10 mouse cellular contexts compared by ENCODE assay signal in the genomic region with DNA sequence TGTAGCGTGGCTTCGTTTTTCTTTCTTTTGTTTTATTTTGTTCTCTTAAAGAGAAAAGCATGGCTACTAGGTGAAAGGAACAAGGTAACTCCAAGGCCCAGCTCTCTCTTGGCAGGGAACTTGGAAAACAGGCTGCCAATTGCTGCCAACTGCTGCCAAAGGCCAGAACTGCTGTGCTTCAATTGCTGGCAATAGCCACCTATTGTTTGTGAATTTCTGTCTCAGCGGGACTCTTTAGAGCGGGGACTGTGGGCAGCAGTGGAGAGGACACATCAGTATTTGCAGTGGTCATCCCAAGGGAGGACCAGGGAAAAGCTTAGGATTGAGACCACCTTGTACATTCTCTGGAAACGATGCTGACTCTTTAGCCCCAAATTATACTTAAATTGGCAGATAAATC.
DNase-seq lines count a peak whose midpoint lies in the region; ATAC-seq and TF ChIP-seq lines count a peak whose summit lies in the region.
"Had no signal": no experiment of that assay in that cellular context is flagged by ENCODE, and none has a peak within 500 bp of the region (broad histone marks: within the 10 kb centered on the region; RNA-seq: fewer than 3 reads in every experiment).

No protein-coding gene starts in this region.

- H3K4me2 ChIP-seq in heart, embryonic 11.5 days, result no peak overlapping the region
- H3K4me2 ChIP-seq in midbrain, postnatal 0 days (ENCODE audit: low read depth, low read length, poor library complexity, severe bottlenecking), result no peak overlapping the region
- H3K4me2 ChIP-seq: liver, embryonic 13.5 days had no signal

- H3K9ac ChIP-seq in heart, embryonic 11.5 days (ENCODE audit: low read depth, low read length), result no peak overlapping the region
- H3K9ac ChIP-seq in midbrain, postnatal 0 days (replicated peaks; ENCODE audit: low read length, poor library complexity, severe bottlenecking), result no peak overlapping the region
- H3K9ac ChIP-seq: liver, embryonic 13.5 days had no signal

- H3K27ac ChIP-seq in heart, embryonic 11.5 days (ENCODE audit: low read depth, low read length), result no peak overlapping the region
- H3K27ac ChIP-seq in midbrain, postnatal 0 days (ENCODE audit: low read depth, low read length), result no peak overlapping the region
- H3K27ac ChIP-seq: liver, embryonic 13.5 days had no signal

- no peaks in the 10 kb centered on the region for H3K4me1 ChIP-seq in heart, embryonic 11.5 days (ENCODE audit: control insufficient read depth, insufficient read depth, low read length)
- H3K4me1 ChIP-seq in midbrain, postnatal 0 days (ENCODE audit: insufficient read depth, low read length), result peaks cover 7% of the 10 kb centered on the region; the same call in 1 of the 2 replicates

- TF ChIP-seq CTCF in midbrain, postnatal 0 days (IDR thresholded peaks at IDR 0.05), result 0 out of 2 replicates have a peak, but pooled peaks have one; percentile 20

- H3K9me3 ChIP-seq in heart, embryonic 11.5 days (replicated peaks; ENCODE audit: control insufficient read depth, low read length), result no peaks in the 10 kb centered on the region
- H3K9me3 ChIP-seq in midbrain, postnatal 0 days (ENCODE audit: low read length), result no peaks in the 10 kb centered on the region
- H3K9me3 ChIP-seq: liver, embryonic 13.5 days had no signal

- no peaks in the 10 kb centered on the region for H3K27me3 ChIP-seq in heart, embryonic 11.5 days (ENCODE audit: control insufficient read depth, insufficient read depth, low read length)
- H3K27me3 ChIP-seq in midbrain, postnatal 0 days (ENCODE audit: insufficient read depth, low read length), result no peaks in the 10 kb centered on the region
- H3K27me3 ChIP-seq: CH12.LX; liver, embryonic 13.5 days had no signal

- 70% methylated on average over 5 of the region's 5 CpGs for WGBS in heart, embryonic 11.5 days (ENCODE audit: insufficient replicate concordance)
- 48% methylated on average over 5 of the region's 5 CpGs for WGBS in midbrain, postnatal 0 days

- no peak overlapping the region for H3K4me3 ChIP-seq in heart, embryonic 11.5 days (ENCODE audit: low read depth, low read length)
- H3K4me3 ChIP-seq in midbrain, postnatal 0 days (ENCODE audit: low read depth, low read length), result no peak overlapping the region
- H3K4me3 ChIP-seq: liver, embryonic 13.5 days had no signal

- H3K36me3 ChIP-seq in heart, embryonic 11.5 days (ENCODE audit: control insufficient read depth, insufficient read depth, low read length), result no peaks in the 10 kb centered on the region
- no peaks in the 10 kb centered on the region for H3K36me3 ChIP-seq in midbrain, postnatal 0 days (ENCODE audit: insufficient read depth, low read length)
- H3K36me3 ChIP-seq: liver, embryonic 13.5 days had no signal

- peak; percentile 73 to 76 for DNase-seq in heart, adult 18-20 months
- peak; percentile 22 for DNase-seq in right cerebral cortex, adult 18-20 months
- no peak for DNase-seq in right cerebral cortex, postnatal 25 days
- peak; percentile 68 for DNase-seq in gonadal fat pad, adult 2 months (ENCODE audit: low read depth)
- DNase-seq in midbrain, postnatal 0 days (ENCODE audit: low spot score), result peak; percentile 83
- DNase-seq in urinary bladder, adult 2 months (ENCODE audit: low spot score), result no peak
- DNase-seq: liver, embryonic 13.5 days had no signal

- no peak for ATAC-seq in heart, embryonic 11.5 days (replicated peaks; ENCODE audit: insufficient number of reproducible peaks, low FRiP score, low TSS enrichment)
- no peak for ATAC-seq in midbrain, postnatal 0 days (ENCODE audit: low FRiP score)
- no peak for ATAC-seq in activated CD4-positive, CD25-positive, alpha-beta regulatory T cell, adult 4 months

Comparison
In these comparisons a context has a peak if more than half of its experiments do, and no peak if none do; other contexts are left out.
1. DNase-seq: peak in heart, adult 18-20 months (2 of 2), right cerebral cortex, adult 18-20 months (single experiment), gonadal fat pad, adult 2 months (single experiment) and midbrain, postnatal 0 days (single experiment); none in right cerebral cortex, postnatal 25 days (single experiment) and urinary bladder, adult 2 months (single experiment).